Mouse (Mus musculus): Measurements from ENCODE around the gene Prickle4. TPM values are rescaled to one million over a fixed set of nuclear protein-coding genes. Genes with fewer than 3 reads are reported as not detected.

The Prickle4 gene
- polyA plus RNA-seq (2012; rRNA removed), result 0.76 and 1.6 TPM in 2 replicates

GRCm38 (mm10) chr17:47694503-47695336 is at the start of gene Prickle4:
Gene Prickle4 (minus strand): TSS chr17:47694736.

GRCm38 (mm10) chr17:47736856-47737255 is 42.3 kb upstream of the Prickle4 start, which contains the start of gene Tfeb:
Gene Tfeb (plus strand): TSS chr17:47737030.

GRCm38 (mm10) chr17:47726566-47726965 is 32.0 kb upstream of the Prickle4 start, which contains the start of gene Pgc:
Gene Pgc (plus strand): TSS chr17:47726842.

DNA sequence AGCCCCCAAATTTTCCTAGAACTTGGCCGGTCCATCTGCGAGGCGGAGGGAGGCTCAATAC is 264 bp downstream of the Prickle4 start, which contains the start of gene Gm21981:
Gene Gm21981, minus strand, starts transcription at position 14 of the 61 bp plus-strand sequence.

GRCm38 (mm10) chr17:47688608-47689575 is 5.6 kb downstream of the Prickle4 start, which contains the start of gene Frs3:
Gene Frs3 (plus strand): TSS chr17:47689030.

GRCm38 (mm10) chr17:47688344-47688607 is 6.3 kb downstream of the Prickle4 start, which contains the start of gene Tomm6:
Gene Tomm6 (minus strand): TSS chr17:47688386.

Other genes with a start within 250 kb of the Prickle4 start
- gene Taf8, start 192.4 kb downstream of the Prickle4 start, polyA plus RNA-seq (2012; rRNA removed), result 28.3 and 29.6 TPM in 2 replicates
- gene Ccnd3, start 189.7 kb downstream of the Prickle4 start, polyA plus RNA-seq (2012; rRNA removed), result 42.1 and 44.6 TPM in 2 replicates
- gene Bysl, start 83.2 kb downstream of the Prickle4 start, polyA plus RNA-seq (2012; rRNA removed), result 24.5 and 27.2 TPM in 2 replicates
- gene Med20, start 83.2 kb downstream of the Prickle4 start, polyA plus RNA-seq (2012; rRNA removed), result 53.4 and 56.4 TPM in 2 replicates
- gene Gm20517, start 83.1 kb downstream of the Prickle4 start, polyA plus RNA-seq (2012; rRNA removed), result 2.0 and 2.5 TPM in 2 replicates
- 21.1 and 23.3 TPM in 2 replicates for gene Usp49, start 64.0 kb downstream of the Prickle4 start, polyA plus RNA-seq (2012; rRNA removed)
- 107 and 121 TPM in 2 replicates for gene Tomm6, start 6.3 kb downstream of the Prickle4 start, polyA plus RNA-seq (2012; rRNA removed)
- 49.8 and 51.3 TPM in 2 replicates for gene Frs3, start 5.7 kb downstream of the Prickle4 start, polyA plus RNA-seq (2012; rRNA removed)
- 8.4 and 8.6 TPM in 2 replicates for gene Gm21981, start 281 bp downstream of the Prickle4 start, polyA plus RNA-seq (2012; rRNA removed)
- gene Pgc, start 32.1 kb upstream of the Prickle4 start, polyA plus RNA-seq (2012; rRNA removed), result not detected in 2 replicates
- 2.6 and 3.1 TPM in 2 replicates for gene Tfeb, start 42.3 kb upstream of the Prickle4 start, polyA plus RNA-seq (2012; rRNA removed)
- gene Mdfi, start 140.0 kb upstream of the Prickle4 start, polyA plus RNA-seq (2012; rRNA removed), result 15.1 and 20.7 TPM in 2 replicates
- gene Foxp4, start 229.9 kb upstream of the Prickle4 start, polyA plus RNA-seq (2012; rRNA removed), result 76.0 and 86.9 TPM in 2 replicates

Data from central nervous system, embryonic 18 days (tissue).